Mouse (Mus musculus): ENCODE measurements around the gene Gm11627.
"Not testable (repeated sequence)": the region's sequence is repeated elsewhere in the genome, so short reads cannot be mapped to it uniquely, and the experiment has no call there.

The Gm11627 gene

DNA sequence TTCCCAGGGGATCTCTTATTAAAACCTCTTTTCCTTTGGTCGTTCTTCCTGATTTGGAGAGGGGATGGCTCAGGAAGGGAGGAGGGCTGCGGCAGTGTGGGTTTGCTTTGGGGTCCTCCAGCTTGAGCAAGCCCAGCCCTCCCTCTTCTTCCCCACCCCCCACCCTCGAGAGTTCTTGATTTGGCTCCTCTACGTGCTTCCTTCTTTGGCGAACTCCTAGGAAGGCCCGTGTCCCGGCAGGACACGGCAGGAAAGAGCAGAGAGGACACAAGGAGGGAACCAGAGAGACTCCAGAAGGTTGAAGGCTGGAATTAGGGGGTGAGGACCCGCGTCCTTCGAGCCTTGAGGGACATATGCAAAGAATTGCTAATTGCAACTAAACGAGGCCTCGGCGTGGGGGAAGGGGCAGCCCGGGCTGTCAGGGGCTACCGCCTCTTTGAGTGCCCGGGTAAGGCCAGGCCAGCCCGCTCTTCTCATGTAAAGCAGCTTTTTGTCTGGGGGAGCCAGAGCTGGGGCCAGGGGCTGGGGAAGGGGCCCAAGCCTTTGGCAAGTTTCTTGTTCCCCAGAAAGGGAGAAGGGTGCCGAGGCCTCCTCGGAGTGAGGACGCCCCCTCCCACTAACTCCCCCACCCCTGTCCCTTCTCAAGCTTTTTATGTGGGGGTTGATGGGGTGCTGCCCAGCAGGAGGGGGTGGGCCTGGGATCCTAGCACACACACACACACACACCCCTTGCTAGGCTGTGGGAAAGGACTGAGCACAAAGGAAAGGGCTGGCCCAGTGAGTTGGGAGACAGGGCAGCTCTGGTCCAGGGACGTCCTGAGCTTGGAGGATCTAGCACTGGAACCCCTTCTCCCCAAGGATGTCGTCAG is at the start of gene Gm11627:
Gm11627 (minus strand) TSS at position 297 of the 869 bp plus-strand sequence.
- peak; percentile 17 to 18 for DNase-seq (ENCODE audit: low spot score in 2 of 2)

DNA sequence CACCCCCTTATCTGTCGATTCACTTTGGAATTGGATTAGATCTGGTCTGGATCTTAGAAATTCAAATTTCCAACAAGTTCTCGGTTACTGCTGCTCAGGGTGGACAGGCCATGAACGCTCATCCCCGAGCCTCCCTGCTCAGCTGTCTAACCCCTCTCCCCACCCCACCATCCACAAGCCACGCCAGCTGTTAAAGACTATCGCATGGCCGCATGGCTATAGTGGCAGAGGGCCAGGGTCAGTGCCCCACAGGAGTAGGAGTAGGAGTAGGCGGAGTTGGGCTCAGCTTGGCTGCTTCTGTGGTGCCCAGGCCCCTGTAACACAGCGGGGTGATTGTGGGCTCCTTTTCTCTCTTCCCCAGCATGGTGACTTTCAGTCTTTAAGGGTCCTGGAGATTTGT is 49.3 kb upstream of the Gm11627 start:
- no peak for DNase-seq (ENCODE audit: low spot score in 2 of 2)

- DNase-seq (ENCODE audit: low spot score in 2 of 2): no peak
Measured at GRCm38 (mm10) chr11:102627171-102627931, 48.1 kb upstream of the Gm11627 start.

DNA sequence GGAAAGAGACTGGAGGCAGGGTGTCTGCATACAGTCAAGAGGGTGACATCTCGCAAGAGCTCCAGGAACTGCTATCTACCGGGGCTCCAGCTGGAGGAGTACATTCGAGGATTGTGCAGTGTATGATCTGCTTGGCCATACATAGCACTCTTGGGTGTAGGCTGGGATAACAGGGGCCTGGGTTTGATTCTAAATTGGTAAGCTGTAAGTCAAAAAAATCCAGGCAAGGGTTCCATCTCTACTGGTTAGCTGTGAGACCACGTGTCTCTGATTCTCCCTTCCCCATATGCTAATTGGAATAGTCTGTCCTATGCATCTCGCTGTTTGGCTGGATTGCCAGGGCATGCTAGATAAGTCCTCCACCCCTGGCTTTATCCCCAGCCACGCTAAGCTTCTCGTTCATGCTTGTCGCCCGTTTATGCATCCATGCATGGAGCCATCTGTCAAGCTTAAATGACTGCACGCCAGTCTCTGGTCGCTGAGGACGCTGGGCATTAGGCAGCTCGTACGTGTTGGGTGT is 45.7 kb upstream of the Gm11627 start:
- no peak for DNase-seq (ENCODE audit: low spot score in 2 of 2)

- no peak for DNase-seq (ENCODE audit: low spot score in 2 of 2)
Measured at GRCm38 (mm10) chr11:102623876-102624789, 44.9 kb upstream of the Gm11627 start.

- DNase-seq (ENCODE audit: low spot score in 2 of 2): no peak
Measured at GRCm38 (mm10) chr11:102619449-102619848, 40.2 kb upstream of the Gm11627 start.

GRCm38 (mm10) chr11:102611317-102611705 is 32.0 kb upstream of the Gm11627 start:
- no peak for DNase-seq (ENCODE audit: low spot score in 2 of 2)

- no peak for DNase-seq (ENCODE audit: low spot score in 2 of 2)
Measured at GRCm38 (mm10) chr11:102610675-102611316, 31.5 kb upstream of the Gm11627 start.

DNA sequence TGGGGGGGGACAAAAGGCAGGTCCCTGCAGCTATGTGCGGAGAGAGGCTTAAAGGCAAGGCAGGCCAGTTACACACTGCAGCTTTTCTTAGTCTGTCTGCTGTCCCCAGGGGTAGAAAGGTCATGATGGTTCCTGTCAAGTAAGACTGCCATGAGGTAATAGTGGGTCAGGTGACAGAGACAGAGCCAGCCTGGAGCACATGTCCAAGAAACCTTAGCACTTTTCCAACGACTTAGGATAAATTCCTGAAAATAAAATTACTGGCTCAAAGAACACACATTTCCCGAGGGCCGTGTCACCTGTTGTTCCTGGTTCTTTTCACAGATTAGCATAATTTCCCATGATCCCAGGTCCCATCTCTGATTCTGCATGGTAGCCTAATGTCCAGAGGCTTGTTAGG is 31.0 kb upstream of the Gm11627 start:
- DNase-seq (ENCODE audit: low spot score in 2 of 2): no peak

DNA sequence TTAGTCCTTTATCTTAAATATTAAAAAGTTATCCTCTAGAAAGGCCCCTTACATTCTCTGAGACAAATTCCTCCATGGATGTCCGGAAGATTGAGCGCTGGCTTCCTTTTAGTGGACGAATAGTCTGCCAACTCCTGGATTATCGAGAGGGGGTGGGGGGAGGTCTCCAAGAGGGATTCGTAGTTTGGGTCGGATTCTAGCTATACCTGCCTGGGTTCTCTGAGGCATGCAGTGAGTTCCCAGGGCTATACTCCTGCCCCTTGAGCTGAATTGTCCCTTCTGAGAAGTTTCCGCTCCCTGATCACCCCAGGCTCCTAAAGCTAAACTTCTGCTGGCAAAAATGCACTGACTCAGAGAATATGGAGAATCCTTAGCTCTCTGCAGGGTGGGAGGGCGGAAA is 30.2 kb upstream of the Gm11627 start:
- no peak for DNase-seq (ENCODE audit: low spot score in 2 of 2)

DNA sequence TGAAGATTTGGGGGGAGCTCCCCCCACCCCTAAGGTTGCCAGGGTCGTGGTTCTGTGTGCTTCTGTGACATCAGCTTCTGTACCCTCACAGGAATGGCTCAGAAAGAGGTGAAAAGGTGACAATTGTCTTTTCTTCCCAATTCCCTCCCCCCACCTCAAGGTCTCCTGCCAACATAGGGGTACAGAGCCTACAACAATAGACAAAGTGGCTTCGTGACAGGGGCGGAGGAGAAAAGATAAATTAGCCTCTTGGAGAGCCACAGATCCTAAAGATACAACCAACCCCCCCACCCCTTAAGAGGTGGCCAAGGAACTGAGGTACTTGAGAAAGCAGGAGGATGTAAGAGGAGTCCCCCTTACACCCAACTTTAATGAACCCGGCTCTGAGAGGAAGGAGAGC is 29.4 kb upstream of the Gm11627 start:
- no peak for DNase-seq (ENCODE audit: low spot score in 2 of 2)

DNA sequence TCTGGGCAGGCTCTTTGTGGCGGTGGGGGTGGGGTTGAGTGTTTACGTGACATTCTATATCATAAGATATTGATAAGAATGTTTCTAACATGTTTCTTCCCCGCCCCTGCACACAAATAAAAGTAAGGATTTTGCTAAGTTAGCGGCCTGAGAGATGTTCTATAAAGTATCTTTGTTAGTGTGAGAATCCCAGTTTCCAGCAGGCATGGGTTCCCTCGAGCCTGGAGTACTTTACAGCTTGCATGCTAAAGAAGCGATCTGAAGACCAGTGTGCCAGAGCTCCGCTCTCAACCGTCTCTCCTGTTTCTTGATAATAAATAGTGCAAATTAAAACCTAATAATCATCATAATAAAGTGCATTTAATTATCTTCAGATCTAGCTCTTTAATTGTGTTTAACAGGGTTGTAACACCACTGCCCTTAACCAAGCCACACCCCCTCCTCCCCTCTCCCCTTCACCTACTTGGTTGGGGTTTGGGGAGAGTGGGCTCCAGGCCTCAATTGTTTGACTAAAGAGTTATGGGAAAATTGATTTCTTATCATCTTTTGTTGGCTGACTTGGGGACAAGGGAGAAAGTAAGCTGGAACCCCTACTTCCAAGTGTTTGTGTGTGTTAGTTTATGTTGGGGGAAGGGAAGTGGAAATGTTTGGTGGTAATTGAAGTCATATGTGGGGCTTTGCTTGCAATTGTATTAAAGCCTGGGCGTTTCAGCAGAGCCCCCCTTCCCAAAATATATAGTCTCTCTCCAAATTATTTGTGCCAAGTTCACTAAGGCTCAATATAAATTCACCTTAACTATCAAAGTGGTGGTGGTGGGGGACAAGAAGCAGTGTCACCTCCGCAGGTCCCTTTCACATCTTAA is 28.7 kb upstream of the Gm11627 start:
- no peak for DNase-seq (ENCODE audit: low spot score in 2 of 2)

GRCm38 (mm10) chr11:102607201-102607600 is 27.9 kb upstream of the Gm11627 start:
- not testable (repeated sequence) for DNase-seq (ENCODE audit: low spot score in 2 of 2)

DNA sequence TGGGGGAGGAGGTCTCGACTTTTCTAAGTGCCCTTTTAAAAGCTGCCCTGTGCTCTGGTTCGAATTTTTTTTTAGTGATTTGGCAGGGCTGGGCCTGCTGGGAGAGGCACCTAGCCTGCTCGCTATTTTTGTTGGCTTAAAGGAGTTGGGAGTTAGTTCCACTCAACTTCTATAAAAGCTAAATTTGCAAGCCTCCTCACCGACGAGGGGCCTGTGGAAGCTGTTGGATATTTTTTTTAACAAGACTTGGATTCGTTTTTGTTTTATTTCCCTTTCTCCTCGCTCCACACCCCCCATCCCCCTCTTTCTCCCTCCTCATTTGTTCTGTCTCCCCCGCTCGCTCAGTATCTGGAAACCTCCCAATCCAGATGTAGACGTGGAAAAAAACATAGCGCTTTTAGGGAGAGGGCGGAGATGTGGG is 27.5 kb upstream of the Gm11627 start:
- DNase-seq (ENCODE audit: low spot score in 2 of 2): no peak

- no peak for DNase-seq (ENCODE audit: low spot score in 2 of 2)
Measured at GRCm38 (mm10) chr11:102605553-102606416, 26.5 kb upstream of the Gm11627 start.

DNA sequence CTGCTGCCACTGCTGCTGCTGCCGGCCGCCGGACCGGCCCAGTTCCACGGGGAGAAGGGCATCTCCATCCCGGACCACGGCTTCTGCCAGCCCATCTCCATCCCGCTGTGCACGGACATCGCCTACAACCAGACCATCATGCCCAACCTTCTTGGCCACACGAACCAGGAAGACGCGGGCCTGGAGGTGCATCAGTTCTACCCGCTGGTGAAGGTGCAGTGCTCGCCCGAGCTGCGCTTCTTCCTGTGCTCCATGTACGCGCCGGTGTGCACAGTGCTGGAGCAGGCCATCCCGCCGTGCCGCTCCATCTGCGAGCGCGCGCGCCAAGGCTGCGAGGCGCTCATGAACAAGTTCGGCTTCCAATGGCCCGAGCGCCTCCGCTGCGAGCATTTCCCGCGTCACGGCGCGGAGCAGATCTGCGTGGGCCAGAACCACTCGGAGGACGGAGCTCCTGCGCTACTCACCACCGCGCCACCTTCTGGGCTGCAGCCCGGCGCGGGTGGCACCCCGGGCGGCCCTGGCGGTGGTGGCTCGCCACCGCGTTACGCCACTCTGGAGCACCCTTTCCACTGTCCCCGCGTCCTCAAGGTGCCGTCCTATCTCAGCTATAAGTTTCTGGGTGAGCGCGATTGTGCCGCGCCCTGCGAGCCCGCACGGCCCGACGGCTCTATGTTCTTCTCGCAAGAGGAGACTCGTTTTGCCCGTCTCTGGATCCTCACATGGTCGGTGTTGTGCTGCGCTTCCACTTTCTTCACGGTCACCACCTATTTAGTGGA is 25.7 kb upstream of the Gm11627 start:
- DNase-seq (ENCODE audit: low spot score in 2 of 2): peak; percentile 18 to 30

DNA sequence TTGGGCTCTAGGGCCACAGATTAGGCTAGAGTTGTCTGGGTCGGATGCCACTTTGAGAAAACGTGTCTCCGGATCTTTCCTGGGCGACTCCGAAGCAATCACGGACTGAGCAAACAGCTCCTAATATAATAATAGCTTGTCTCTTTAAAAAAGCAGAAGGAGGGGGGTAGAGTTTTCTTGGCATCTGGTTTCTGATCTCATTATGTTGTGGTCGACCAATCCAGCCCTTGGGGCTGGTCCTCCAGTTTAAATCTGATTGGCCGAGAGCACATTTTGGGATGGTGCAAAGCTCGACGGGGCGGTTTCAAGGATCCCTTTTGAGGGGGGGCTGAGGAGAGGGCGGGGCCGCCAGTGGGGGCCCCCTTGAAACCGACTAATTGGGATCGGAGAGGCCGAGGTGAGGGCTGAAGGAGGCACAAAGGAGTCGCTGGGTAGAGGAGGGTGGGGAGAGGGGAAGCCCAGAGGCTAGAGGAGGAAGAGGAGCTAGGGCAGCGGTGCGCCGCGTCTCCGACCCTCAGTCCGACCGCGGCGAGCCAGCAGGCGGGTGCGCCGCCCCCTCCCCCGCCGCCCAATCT is 24.8 kb upstream of the Gm11627 start, which contains the start of gene Fzd2:
Fzd2 (plus strand) TSS at position 387 of the 575 bp plus-strand sequence.
- peak; percentile 62 to 71 for DNase-seq (ENCODE audit: low spot score in 2 of 2)

DNA sequence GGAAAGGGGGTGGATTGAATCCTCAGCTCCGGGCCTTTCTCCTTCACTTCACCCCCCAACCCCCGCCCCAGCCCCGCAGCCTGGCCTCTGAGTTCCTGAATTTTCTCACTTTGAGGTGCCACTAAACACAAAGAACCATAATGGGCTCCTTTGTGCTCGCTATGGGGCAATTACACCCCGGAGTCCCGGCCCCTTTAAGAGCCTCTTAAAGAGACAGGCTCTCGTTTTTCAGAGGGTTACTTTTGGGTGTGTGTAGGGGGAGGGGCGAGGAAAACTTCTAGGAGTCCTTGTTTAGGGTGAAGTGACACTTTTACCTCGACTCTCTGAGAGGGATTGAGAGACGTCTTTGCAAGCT is 24.2 kb upstream of the Gm11627 start:
- no peak for DNase-seq (ENCODE audit: low spot score in 2 of 2)
